Mouse (Mus musculus) embryo, embryonic 10 days (tissue): ENCODE measurements around the gene Usp26.

Experiments
- DNase-seq: peaks from one replicate; pipeline ENCODE4 v3.0.0-alpha.2; 2015; ENCODE audit warnings: low spot score

Gene Usp26

GRCm38 (mm10) chrX:51801133-51801532 is at the start of gene Usp26:
Usp26 (minus strand) TSS chrX:51801233.
- no peak for DNase-seq

GRCm38 (mm10) chrX:51814466-51815247 is 13.6 kb upstream of the Usp26 start:
- no peak for DNase-seq

- peak; percentile 49 for DNase-seq
These were observed 33.6 kb downstream of the Usp26 start for GRCm38 (mm10) chrX:51767457-51767856.

GRCm38 (mm10) chrX:51736450-51736849 is 64.6 kb downstream of the Usp26 start:
- DNase-seq: peak; percentile 69

- DNase-seq: no peak
These were observed 86.8 kb downstream of the Usp26 start for GRCm38 (mm10) chrX:51714086-51714745.

- no peak for DNase-seq
These were observed 88.0 kb downstream of the Usp26 start for GRCm38 (mm10) chrX:51712996-51713395.
